Mouse (Mus musculus): Measurements from ENCODE around the gene Nmu. TPM values are rescaled to one million over a fixed set of nuclear protein-coding genes. Genes with fewer than 3 reads are reported as not detected.

Gene Nmu
- total RNA-seq, 1 experiment from 2014 or later, result not detected

DNA sequence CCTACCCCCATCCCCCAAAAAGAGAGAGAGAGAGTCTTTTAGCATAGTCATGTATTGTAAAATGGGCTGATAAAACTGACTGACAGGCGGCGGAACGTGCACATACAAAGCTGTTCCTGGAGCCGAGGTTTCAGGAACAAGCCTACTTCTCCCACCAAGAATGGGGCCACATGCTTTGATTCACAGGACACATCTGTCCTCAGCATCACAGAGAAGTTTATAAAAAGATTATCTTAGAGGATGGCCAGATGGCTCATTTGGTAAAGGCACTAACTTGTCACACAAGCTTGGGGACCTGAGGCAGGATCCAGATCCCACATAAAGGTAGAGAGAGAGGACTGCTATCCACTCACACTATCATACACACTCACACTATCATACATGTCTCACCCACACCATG is 38.5 kb downstream of the Nmu start:
- no peak for ATAC-seq (ENCODE audit: extremely low read depth, insufficient number of reproducible peaks, low FRiP score, poor library complexity, severe bottlenecking)

DNA sequence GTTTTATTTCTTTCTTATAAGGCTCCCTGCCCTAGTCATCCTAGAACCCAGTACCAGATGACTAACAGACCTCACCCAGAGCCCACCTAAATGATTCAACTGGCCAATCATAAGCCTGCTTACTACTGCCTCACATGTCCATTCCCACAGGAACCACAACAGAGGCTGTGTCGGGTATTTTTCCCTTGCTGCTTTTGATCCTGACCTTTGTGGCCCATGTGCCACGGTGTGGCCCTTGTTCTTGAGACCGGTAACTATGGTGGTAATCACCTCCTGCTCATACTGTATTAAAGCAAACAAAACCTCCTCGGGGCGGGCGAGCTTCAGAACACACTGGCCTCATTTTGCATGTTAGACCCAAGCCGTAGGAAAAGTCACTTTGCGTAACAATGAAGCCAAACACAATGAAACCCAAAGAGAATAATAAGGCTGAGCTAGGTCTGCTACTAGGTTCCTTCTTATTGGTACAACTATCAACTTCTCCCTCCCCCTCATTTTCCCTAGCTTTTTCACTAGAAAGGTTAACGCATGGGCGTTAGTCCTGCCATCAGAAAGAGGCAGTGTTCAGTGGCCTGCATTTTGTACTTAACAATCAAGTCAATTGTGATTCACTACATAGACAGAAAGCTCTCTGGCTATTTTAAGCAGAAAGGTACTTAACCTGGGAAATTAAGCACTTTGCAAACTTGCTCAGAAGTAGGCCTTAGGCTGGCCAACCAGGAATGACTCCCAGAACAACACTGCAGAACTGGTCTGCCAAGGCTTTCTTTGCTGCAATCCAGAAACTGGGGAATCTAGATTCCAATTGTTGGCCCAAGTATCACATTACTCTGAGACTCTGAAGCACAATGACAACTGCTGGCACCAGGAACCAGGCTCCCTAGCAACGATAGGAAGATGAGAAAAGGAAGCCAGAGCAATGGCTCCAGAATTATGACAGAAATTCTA is 42.1 kb downstream of the Nmu start:
- ATAC-seq (ENCODE audit: extremely low read depth, insufficient number of reproducible peaks, low FRiP score, poor library complexity, severe bottlenecking), result no peak

GRCm38 (mm10) chr5:76308206-76308605 is 55.4 kb downstream of the Nmu start:
- ATAC-seq (ENCODE audit: extremely low read depth, insufficient number of reproducible peaks, low FRiP score, poor library complexity, severe bottlenecking), result no peak

- ATAC-seq (ENCODE audit: extremely low read depth, insufficient number of reproducible peaks, low FRiP score, poor library complexity, severe bottlenecking), result no peak
Measured at GRCm38 (mm10) chr5:76306261-76306660, 57.3 kb downstream of the Nmu start.

GRCm38 (mm10) chr5:76305616-76306015 is 58.0 kb downstream of the Nmu start:
- no peak for ATAC-seq (ENCODE audit: extremely low read depth, insufficient number of reproducible peaks, low FRiP score, poor library complexity, severe bottlenecking)

DNA sequence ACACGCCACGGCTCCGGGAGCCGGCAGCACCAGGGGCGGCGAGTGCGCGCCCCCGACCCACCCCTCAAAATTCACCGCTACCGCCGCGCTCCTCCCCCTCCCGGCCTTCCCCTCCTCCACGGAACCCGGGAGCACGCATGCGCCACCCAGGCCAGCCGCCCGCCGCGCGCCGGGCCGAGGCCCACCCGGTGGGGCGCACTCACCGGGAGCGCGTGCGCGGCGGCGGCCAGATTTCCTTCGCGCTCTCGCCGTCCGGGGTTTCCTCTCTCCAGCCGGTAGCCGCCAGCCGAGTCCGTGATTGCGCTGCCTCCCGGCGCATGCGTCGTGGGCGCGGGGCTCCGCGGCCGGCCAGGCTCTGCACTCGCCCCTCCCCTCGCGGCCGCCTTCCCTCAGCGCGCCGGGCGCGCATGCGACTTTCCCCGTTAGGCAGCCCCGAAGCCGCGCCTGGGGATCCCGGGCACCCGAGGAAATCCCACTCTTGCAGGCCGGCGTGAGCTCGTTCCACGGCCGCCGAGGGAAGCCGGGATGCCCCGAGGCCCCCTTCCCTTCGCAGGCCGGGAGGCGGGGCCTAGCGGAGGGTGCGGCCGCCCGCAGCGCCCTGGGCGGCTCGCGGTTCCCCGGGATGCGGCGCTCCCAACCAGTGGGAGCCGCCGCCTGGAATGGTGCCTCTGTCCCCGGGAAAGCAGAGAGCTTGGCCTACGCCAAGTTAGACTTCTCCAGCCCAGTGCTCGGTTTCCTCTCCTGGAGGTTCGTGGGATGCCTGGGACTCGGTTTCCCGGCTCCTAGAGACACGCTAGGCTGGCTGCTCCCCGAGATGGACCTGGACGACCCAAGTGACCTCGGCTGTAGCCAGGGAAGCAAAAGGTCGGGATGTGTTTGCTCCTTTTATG is 58.9 kb downstream of the Nmu start, which contains the start of gene Clock:
Clock (minus strand) TSS at position 341 of the 890 bp plus-strand sequence.
- ATAC-seq (ENCODE audit: extremely low read depth, insufficient number of reproducible peaks, low FRiP score, poor library complexity, severe bottlenecking), result peak; percentile 59

DNA sequence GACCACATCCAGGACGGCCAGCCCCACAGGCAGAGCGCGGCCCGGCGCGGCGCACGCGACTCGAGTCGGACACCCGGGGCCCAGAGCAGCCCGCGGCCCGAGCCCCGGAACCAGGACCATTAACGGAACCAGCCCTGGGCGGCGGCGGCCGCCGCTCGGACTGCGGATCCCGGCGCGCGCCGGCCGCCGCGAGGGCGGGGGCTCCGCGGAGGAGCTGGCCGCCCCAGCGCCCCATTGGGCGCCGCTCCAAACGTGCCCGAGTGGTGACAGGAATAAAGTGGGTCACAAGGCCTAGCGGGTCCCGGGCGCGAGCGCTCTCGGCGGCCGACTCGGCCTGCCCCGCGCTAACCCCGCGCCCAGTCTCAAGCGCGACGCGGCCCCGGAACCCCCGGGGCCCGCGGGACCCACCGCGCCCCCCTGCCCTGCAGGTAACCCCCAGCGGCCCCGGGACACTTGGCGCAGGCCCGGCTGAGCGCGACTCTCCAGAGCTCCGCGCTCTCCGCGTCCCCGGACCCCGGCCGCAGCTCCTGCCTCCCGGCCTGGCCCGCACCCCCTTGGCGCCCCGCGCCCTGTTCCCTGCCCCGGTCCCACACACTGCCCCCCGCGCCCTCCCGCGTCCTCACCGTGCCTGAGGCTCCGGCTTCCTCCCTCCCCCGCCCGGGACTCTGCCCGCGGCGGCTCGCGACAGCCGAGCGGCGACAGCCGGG is 59.7 kb downstream of the Nmu start:
- peak; percentile 65 for ATAC-seq (ENCODE audit: extremely low read depth, insufficient number of reproducible peaks, low FRiP score, poor library complexity, severe bottlenecking)

GRCm38 (mm10) chr5:76303379-76303744 is 60.2 kb downstream of the Nmu start:
- no peak for ATAC-seq (ENCODE audit: extremely low read depth, insufficient number of reproducible peaks, low FRiP score, poor library complexity, severe bottlenecking)

- ATAC-seq (ENCODE audit: extremely low read depth, insufficient number of reproducible peaks, low FRiP score, poor library complexity, severe bottlenecking), result no peak
Measured at GRCm38 (mm10) chr5:76302009-76302408, 61.6 kb downstream of the Nmu start.

DNA sequence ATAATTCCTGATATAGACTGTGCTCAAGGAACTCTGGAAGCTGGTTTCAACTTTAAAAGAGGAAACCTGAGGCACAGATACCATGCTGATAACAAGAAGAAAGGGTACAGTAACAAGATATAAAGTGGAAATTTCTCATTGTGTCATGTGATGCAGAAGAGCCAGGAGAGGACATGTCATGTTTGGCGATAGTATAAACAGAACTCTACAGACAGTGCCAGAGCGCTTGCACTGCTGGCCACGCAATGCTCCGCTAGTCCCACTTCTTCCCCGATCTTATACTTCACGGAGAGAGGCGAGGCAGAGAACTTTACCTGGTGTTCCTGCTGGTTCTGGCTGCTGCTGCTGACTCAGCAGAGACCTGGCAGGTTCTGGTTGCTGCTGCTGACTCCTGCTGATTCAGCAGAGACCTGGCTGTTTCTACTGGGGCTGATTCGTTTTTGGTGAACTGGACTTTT is 74.3 kb downstream of the Nmu start:
- ATAC-seq (ENCODE audit: extremely low read depth, insufficient number of reproducible peaks, low FRiP score, poor library complexity, severe bottlenecking), result no peak

GRCm38 (mm10) chr5:76288256-76288655 is 75.3 kb downstream of the Nmu start:
- no peak for ATAC-seq (ENCODE audit: extremely low read depth, insufficient number of reproducible peaks, low FRiP score, poor library complexity, severe bottlenecking)

DNA sequence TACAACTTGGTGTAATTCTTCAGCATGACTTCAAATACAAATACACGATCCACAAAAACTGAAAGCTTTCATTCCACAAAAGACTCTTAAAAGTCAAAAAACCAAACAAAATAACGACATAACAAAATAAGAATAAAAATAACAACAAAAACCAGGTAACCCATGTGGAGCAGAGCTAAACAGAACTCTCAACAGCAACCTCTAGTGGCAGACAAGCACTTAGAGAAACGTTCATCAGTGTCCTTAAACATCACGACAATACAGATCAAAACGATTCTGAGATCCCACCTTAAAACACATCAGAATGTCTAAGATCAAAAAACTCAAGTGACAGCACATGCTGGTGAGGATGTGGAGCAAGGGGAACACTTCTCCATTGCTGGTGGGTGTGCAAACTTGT is 76.5 kb downstream of the Nmu start:
- no peak for ATAC-seq (ENCODE audit: extremely low read depth, insufficient number of reproducible peaks, low FRiP score, poor library complexity, severe bottlenecking)

DNA sequence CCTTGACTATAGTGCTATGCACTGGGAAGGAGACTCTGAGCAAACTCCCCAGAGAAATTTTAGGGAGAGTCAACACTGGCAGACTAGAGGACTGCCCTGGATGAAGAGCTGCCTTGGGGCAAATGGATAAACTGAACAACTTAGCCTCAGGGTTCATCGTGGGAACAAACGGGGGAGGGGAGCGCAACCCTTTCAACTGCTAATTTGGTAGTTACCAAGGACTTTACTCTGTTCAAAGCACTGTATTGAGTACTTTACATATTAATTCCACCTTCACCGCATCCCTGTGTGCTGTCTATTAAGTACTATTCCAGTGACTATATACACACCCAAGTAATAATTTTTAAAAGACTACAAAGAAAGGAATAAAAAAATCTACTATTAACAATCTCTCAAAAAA is 77.9 kb downstream of the Nmu start:
- ATAC-seq (ENCODE audit: extremely low read depth, insufficient number of reproducible peaks, low FRiP score, poor library complexity, severe bottlenecking), result no peak

DNA sequence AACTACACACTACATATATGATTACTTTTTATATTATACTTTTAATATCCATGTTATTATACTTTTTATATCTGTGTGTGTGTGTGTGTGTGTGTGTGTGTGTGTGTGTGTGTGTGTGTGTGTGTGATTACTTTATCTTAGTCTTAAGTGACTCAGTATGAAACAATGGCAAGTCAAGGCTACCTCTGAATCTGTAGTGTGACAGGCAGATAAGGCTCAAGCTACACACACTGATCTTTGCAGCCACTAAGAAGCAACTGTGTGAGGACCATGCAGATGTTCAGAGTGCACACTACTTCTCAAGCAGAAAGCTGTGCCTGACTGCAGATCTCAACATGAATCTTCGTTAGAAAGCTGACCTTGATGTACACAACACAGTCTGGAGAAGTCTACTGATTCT is 79.7 kb downstream of the Nmu start:
- ATAC-seq (ENCODE audit: extremely low read depth, insufficient number of reproducible peaks, low FRiP score, poor library complexity, severe bottlenecking), result no peak

Other genes starting within 250 kb of the Nmu start
- 35.9 and 45.3 TPM in 2 replicates for gene Srd5a3, start 223.5 kb downstream of the Nmu start, total RNA-seq (2017)
- 51.7 and 62.7 TPM in 2 replicates for gene Tmem165, start 179.9 kb downstream of the Nmu start, total RNA-seq (2017)
- 24.9 and 25.0 TPM in 2 replicates for gene Clock, start 59.0 kb downstream of the Nmu start, total RNA-seq (2017)
- 0.70 TPM in 1 of 2 replicates, not detected in the other for gene Pdcl2, start 32.6 kb downstream of the Nmu start, total RNA-seq (2017)
- not detected in 2 replicates for gene Gm7271, start 120.3 kb upstream of the Nmu start, total RNA-seq (2017)
- 80.0 and 81.4 TPM in 2 replicates for gene Exoc1, start 165.5 kb upstream of the Nmu start, total RNA-seq (2017)
- 29.7 and 34.7 TPM in 2 replicates for gene Cep135, start 224.9 kb upstream of the Nmu start, total RNA-seq (2017)